Comparison of ENCODE assay signal across 12 mouse cellular contexts in genomic region chr13:119965968-119966367, GRCm38 (mm10). TPM values are rescaled to one million over a fixed set of nuclear protein-coding genes. Genes with fewer than 3 reads are reported as not detected.
DNase-seq lines count a peak whose midpoint lies in the region; ATAC-seq and TF ChIP-seq lines count a peak whose summit lies in the region.
"Not testable (repeated sequence)": the region's sequence is repeated elsewhere in the genome, so short reads cannot be mapped to it uniquely, and the experiment has no call there.
"Had no signal": no experiment of that assay in that cellular context is flagged by ENCODE, and none has a peak within 500 bp of the region (broad histone marks: within the 10 kb centered on the region; RNA-seq: fewer than 3 reads in every experiment).

No protein-coding gene starts in this region.

- not testable (repeated sequence) for H3K4me3 ChIP-seq in embryonic facial prominence, embryonic 11.5 days (ENCODE audit: low read depth, low read length); hindbrain, embryonic 14.5 days (replicated peaks; ENCODE audit: low read length); midbrain, embryonic 15.5 days; stomach, embryonic 14.5 days (ENCODE audit: low read depth, low read length)
- H3K4me3 ChIP-seq in liver, postnatal 0 days (ENCODE audit: low read depth, low read length): 0 out of 2 replicates have a peak overlapping the region, but pooled peaks have one; percentile 20

- ATAC-seq in embryonic facial prominence, embryonic 11.5 days (replicated peaks; ENCODE audit: insufficient number of reproducible peaks, low FRiP score, low TSS enrichment, low read depth): peak; percentile 30
- not testable (repeated sequence) for ATAC-seq in hindbrain, embryonic 14.5 days (ENCODE audit: low FRiP score)
- ATAC-seq in liver, postnatal 0 days: peak; percentile 56; the same call in 1 of the 2 replicates
- peak; percentile 25; the same call in 1 of the 2 replicates for ATAC-seq in midbrain, embryonic 15.5 days (replicated peaks)
- ATAC-seq in stomach, embryonic 14.5 days (ENCODE audit: insufficient number of reproducible peaks, insufficient read depth, low FRiP score, low read depth): peak; percentile 21; the same call in 1 of the 2 replicates

- not testable (repeated sequence) for H3K27ac ChIP-seq in embryonic facial prominence, embryonic 11.5 days (replicated peaks; ENCODE audit: low read depth, low read length); hindbrain, embryonic 14.5 days; liver, postnatal 0 days (ENCODE audit: low read depth); midbrain, embryonic 15.5 days; stomach, embryonic 14.5 days (ENCODE audit: low read length)

- H3K27me3 ChIP-seq in embryonic facial prominence, embryonic 11.5 days (ENCODE audit: control insufficient read depth, insufficient read depth, low read length); hindbrain, embryonic 14.5 days (ENCODE audit: control insufficient read depth, insufficient read depth, low read length); liver, postnatal 0 days (ENCODE audit: insufficient read depth, low read length); midbrain, embryonic 15.5 days (replicated peaks); stomach, embryonic 14.5 days (ENCODE audit: control insufficient read depth, insufficient read depth, low read length): not testable (repeated sequence)

- H3K36me3 ChIP-seq in embryonic facial prominence, embryonic 11.5 days (replicated peaks; ENCODE audit: control insufficient read depth, insufficient read depth, low read depth, low read length); hindbrain, embryonic 14.5 days (replicated peaks; ENCODE audit: control insufficient read depth, insufficient read depth); liver, postnatal 0 days (replicated peaks; ENCODE audit: insufficient read depth, low read length); midbrain, embryonic 15.5 days (replicated peaks); stomach, embryonic 14.5 days (ENCODE audit: control insufficient read depth, insufficient read depth, low read length): not testable (repeated sequence)

- not testable (repeated sequence) for H3K4me2 ChIP-seq in embryonic facial prominence, embryonic 11.5 days (ENCODE audit: low read depth, low read length); hindbrain, embryonic 14.5 days (replicated peaks); midbrain, embryonic 15.5 days
- H3K4me2 ChIP-seq in liver, postnatal 0 days (ENCODE audit: low read depth, low read length): peak overlapping the region; percentile 50; the same call in 1 of the 2 replicates
- 0 out of 2 replicates have a peak overlapping the region, but pooled peaks have one; percentile 16 for H3K4me2 ChIP-seq in stomach, embryonic 14.5 days (replicated peaks; ENCODE audit: low read depth, low read length)

- DNase-seq in adrenal gland, adult (ENCODE audit: inconsistent age in 2 of 2, low spot score in 1 of 2): peak; percentile 13 to 53
- not testable (repeated sequence) for DNase-seq in embryonic facial prominence, embryonic 11.5 days (ENCODE audit: low spot score); liver, postnatal 0 days
- DNase-seq in heart, adult 18-20 months: peak; percentile 32 to 46
- DNase-seq in hindbrain, embryonic 14.5 days (ENCODE audit: low spot score): peak; percentile 17
- peak; percentile 18 to 59 for DNase-seq in kidney, postnatal 36 days

- 0% methylated on average over 18 of the region's 22 CpGs for WGBS in embryonic facial prominence, embryonic 11.5 days
- under 1% methylated on average over 19 of the region's 22 CpGs for WGBS in hindbrain, embryonic 14.5 days
- WGBS in liver, postnatal 0 days (ENCODE audit: insufficient replicate concordance): 1% methylated on average over 19 of the region's 22 CpGs
- WGBS in midbrain, embryonic 15.5 days: under 1% methylated on average over 22 of the region's 22 CpGs
- 1% methylated on average over 20 of the region's 22 CpGs for WGBS in stomach, embryonic 14.5 days

- H3K4me1 ChIP-seq in embryonic facial prominence, embryonic 11.5 days (ENCODE audit: control insufficient read depth, insufficient read depth, low read length); hindbrain, embryonic 14.5 days (replicated peaks; ENCODE audit: control insufficient read depth, insufficient read depth, low read length); liver, postnatal 0 days (ENCODE audit: insufficient read depth); midbrain, embryonic 15.5 days; stomach, embryonic 14.5 days (ENCODE audit: control insufficient read depth, insufficient read depth, low read length): not testable (repeated sequence)

- not testable (repeated sequence) for TF ChIP-seq CTCF in liver, postnatal 0 days (IDR thresholded peaks at IDR 0.05; ENCODE audit: low read depth)

- not testable (repeated sequence) for H3K9me3 ChIP-seq in embryonic facial prominence, embryonic 11.5 days (replicated peaks; ENCODE audit: control insufficient read depth, low read length); hindbrain, embryonic 14.5 days (ENCODE audit: control insufficient read depth, low read length); liver, postnatal 0 days (ENCODE audit: low read length); midbrain, embryonic 15.5 days; stomach, embryonic 14.5 days (ENCODE audit: control insufficient read depth, low read depth, low read length)

- H3K9ac ChIP-seq in embryonic facial prominence, embryonic 11.5 days (replicated peaks; ENCODE audit: low read length); hindbrain, embryonic 14.5 days; liver, postnatal 0 days (replicated peaks); midbrain, embryonic 15.5 days; stomach, embryonic 14.5 days (replicated peaks; ENCODE audit: low read depth, low read length): not testable (repeated sequence)

- not testable (repeated sequence) for TF ChIP-seq EP300 in liver, postnatal 0 days (IDR thresholded peaks at IDR 0.05; ENCODE audit: low read depth)

RNA-seq across cellular contexts. Expression of gene B020031M17Rik, which starts 15.4 kb away (rescaled TPM):
- not detected in 2 replicates for polyA plus RNA-seq in embryonic facial prominence, embryonic 11.5 days (2014; fragmentation: Nextera tagmentation; extraction: Ambion mirVana)
- total RNA-seq in heart, adult 18-20 months (2021): not detected
- not detected in 2 replicates for polyA plus RNA-seq in hindbrain, embryonic 14.5 days (2014; fragmentation: Nextera tagmentation; extraction: Ambion mirVana)
- not detected in 2 replicates for polyA plus RNA-seq in liver, postnatal 0 days (2015; fragmentation: Nextera tagmentation; extraction: Ambion mirVana)
- polyA plus RNA-seq in midbrain, embryonic 15.5 days (2015; fragmentation: Nextera tagmentation; extraction: Ambion mirVana): not detected in 2 replicates
- polyA plus RNA-seq in stomach, embryonic 14.5 days (2014; fragmentation: Nextera tagmentation; extraction: Ambion mirVana): not detected in 2 replicates
- total RNA-seq: adrenal gland, adult 18-20 months; left cerebral cortex, adult 18-20 months; neutrophil, adult 5-6 weeks had no signal
- polyA plus RNA-seq: gonadal fat pad, adult 2 months had no signal

RNA-seq across cellular contexts. Expression of gene Gm21761, which starts 36.9 kb away (rescaled TPM):
- not detected in 2 replicates for polyA plus RNA-seq in embryonic facial prominence, embryonic 11.5 days (2014; fragmentation: Nextera tagmentation; extraction: Ambion mirVana)
- total RNA-seq in heart, adult 18-20 months (2021): not detected
- polyA plus RNA-seq in hindbrain, embryonic 14.5 days (2014; fragmentation: Nextera tagmentation; extraction: Ambion mirVana): not detected in 2 replicates
- polyA plus RNA-seq in liver, postnatal 0 days (2015; fragmentation: Nextera tagmentation; extraction: Ambion mirVana): not detected in 2 replicates
- polyA plus RNA-seq in midbrain, embryonic 15.5 days (2015; fragmentation: Nextera tagmentation; extraction: Ambion mirVana): not detected in 2 replicates
- polyA plus RNA-seq in stomach, embryonic 14.5 days (2014; fragmentation: Nextera tagmentation; extraction: Ambion mirVana): not detected in 2 replicates
- total RNA-seq: adrenal gland, adult 18-20 months; left cerebral cortex, adult 18-20 months; neutrophil, adult 5-6 weeks had no signal
- polyA plus RNA-seq: gonadal fat pad, adult 2 months had no signal
